Mouse (Mus musculus) neutrophil, adult 5-6 weeks (primary cell): Measurements from ENCODE around the gene Bcor. TPM values are rescaled to one million over a fixed set of nuclear protein-coding genes. Genes with fewer than 3 reads are reported as not detected.

Experiments
- ATAC-seq: fragments of 151-379, 151-347 bp; 2 replicates; pipeline ENCODE4 v1.8.0; 2017; ENCODE audit warnings: mild to moderate bottlenecking, moderate TSS enrichment; ENCODE audit not compliant: insufficient number of reproducible peaks, poor library complexity, low FRiP score, severe bottlenecking; ENCODE audit errors: extremely low read depth
- total RNA-seq: library from RNA; stranded (forward); fragments of 200-1000 nt; gene quantifications from 2 replicates; pipeline ENCODE4 v1.2.3, GENCODE M21; 2017

Bcor gene
- total RNA-seq, 1 experiment from 2014 or later, result 53.0 TPM

DNA sequence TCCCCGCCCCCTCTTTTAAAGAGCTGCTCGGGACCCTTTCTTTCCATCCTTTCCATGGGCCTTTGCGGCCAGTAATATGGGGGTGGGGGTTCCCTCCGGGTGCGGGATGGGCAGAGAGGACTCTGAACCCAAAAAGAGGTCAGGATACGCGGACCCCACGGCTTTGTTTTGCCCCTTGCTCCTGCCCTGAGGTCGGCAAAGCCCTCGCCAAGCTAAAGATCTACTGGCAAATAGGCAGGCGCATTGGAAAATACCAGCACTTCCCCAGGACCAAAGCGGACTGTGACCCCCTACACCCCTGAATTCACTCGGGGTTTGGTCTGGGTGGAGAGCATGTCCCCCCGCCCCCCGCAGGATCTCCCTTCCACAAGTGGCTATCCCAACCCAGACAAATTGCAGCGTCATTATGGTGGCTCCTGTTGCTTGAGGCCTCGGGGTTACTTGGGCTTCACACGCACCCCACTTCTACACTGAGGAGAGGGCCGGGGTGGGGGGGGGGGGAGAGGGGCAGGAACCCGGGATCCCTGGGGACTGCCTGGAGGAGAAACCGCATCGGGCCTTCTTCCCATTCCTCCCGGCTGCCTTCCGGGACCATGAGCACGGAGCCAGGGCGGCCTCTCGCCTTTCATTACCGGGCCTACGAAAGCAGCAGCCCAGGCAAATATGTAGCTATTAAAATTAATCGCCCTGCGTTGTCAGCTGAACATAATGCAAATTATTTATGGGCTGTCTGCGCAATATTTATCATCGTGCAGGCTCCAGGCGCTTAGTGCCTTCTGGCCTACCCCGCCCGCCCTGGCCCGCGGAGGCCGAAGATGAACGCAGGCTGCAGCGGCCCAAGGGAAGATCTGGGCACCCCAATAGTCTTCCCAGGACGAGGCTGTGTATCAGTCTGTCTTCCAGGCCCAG, 7.9 kb downstream of the Bcor start:
- no peak for ATAC-seq

GRCm38 (mm10) chrX:12151269-12151995, 8.7 kb downstream of the Bcor start:
- peak; percentile 43; the same call in 1 of the 2 replicates for ATAC-seq

GRCm38 (mm10) chrX:12150425-12150824, 9.7 kb downstream of the Bcor start:
- ATAC-seq, result no peak

GRCm38 (mm10) chrX:12146263-12146662, 13.9 kb downstream of the Bcor start:
- no peak for ATAC-seq

DNA sequence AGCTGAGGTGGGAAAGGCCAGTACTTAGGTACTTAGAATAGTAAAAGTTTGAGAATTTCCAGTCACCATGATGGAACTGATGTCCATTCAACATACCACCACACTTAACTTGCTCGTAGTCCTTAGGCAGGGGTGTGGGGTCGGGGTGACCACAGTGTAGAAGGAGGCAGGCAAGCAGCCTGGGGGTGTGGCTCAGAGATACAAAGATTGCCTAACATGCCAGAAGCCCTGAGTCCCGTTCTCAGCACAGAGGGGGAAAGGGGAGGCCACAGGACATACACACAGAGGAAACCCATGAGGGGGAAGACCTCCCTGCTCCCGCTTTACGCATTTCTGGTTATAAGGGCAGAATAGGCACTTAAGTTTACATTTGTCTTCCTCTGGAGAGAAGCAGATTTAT, 17.3 kb downstream of the Bcor start:
- ATAC-seq, result no peak

DNA sequence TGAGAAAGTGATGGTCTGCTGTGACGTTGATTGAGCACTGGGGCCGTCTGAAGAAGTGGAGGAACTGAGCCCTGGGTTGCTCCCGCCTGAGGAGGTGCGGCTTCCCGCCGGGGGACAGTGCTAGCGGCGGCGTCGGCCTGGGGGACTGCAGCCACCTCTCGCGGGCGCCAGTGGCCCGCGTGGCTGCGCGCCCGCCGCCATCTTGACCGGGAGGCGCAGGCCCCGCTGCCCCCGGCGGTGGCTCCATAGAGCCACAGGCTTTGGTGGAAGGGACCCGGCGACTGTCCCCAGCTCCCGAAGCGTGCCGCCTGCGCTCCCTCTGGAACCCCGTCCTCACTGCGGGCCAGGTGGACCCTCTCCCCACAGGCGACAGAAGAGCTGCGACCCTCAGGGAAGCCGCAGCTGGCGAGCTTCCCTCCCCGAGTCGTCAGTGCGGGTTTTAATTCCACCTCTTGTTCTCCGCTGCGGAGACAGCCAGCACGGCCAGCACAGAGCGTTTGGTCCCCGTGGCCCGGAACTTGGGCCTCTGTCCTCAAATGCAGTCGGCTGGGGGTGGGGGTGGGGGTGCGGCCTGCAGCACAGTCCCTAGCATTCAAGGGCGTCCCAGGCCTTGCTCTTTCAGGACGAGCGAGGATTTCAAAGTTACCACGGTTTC, 19.9 kb downstream of the Bcor start:
- 0 out of 2 replicates have a peak, but pooled peaks have one; percentile 1 for ATAC-seq

GRCm38 (mm10) chrX:12138266-12138665, 21.9 kb downstream of the Bcor start:
- ATAC-seq, result no peak

GRCm38 (mm10) chrX:12137121-12137521, 23.0 kb downstream of the Bcor start:
- ATAC-seq, result peak; percentile 25; the same call in 1 of the 2 replicates

DNA sequence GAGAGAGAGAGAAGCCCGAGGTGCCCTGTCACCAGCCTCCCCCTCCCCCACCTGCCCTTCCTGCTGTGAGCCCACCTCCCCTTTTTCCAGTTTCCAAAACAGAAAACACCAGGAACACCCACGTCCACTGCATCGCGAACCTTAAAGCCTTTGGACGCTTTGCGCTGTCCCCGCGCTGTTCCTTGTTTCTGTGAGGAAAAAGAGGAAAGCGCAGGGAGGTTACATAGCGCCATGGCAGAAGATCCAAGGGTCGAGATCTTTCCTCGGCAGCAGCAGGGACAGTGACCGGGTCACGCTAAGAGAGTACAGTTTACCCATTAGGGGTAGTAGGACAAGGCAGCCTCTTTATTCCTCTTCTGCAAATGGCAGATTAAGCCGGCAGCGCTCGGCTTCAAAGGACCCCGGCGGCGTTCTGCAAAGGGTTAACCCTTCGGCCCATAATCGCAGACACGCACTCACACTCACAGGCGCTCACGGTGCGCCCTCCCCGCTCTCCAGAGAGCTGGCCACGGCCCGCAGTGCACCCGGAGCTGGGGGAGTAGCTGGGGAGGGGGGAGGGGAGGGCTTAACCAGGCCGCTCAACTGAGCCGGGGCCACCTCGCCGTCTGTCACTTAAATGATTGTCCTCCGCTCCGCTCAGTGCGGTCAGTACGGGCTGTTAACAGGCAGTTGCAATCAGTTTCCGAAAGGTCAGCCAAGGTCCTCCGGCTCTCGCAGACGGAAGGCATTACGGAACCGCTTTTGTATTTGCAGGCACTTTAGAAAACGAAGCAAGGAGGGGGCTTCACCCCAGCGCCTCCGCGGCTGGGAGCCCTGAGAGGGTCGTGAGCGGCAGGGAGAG, 23.7 kb downstream of the Bcor start:
- ATAC-seq, result 0 out of 2 replicates have a peak, but pooled peaks have one; percentile 7

GRCm38 (mm10) chrX:12135121-12136111, 24.7 kb downstream of the Bcor start:
- peak; percentile 67 for ATAC-seq

GRCm38 (mm10) chrX:12134541-12134940, 25.6 kb downstream of the Bcor start:
- peak; percentile 47; the same call in 1 of the 2 replicates for ATAC-seq

DNA sequence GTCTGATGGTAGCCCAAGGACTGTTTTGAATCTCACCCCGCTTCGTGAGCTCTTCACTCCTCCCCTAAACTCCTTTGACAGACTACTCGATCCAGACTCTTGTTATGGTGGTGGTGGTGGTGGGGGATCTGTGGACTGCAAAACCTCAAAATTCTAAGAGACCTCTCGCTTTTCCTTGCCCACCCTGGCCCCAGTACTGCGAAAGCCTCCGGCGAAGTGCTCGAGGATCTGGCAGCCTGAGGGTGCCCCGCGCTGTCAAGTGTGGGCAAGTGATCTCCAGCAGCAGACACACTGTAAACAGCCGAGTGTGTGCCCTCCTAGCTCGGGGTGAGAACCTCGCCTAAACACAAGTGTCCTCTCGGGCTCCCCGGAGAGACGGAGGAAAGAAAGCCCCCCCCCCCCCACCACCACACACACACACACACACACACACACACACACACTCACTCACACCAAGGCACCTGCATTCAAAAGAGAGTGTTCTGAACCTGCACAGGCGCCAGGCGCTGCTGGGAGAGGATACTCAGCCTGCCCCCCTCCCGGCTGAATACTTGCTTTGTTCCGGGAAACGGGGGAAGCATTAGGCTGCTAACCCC, 26.2 kb downstream of the Bcor start:
- ATAC-seq, result no peak

DNA sequence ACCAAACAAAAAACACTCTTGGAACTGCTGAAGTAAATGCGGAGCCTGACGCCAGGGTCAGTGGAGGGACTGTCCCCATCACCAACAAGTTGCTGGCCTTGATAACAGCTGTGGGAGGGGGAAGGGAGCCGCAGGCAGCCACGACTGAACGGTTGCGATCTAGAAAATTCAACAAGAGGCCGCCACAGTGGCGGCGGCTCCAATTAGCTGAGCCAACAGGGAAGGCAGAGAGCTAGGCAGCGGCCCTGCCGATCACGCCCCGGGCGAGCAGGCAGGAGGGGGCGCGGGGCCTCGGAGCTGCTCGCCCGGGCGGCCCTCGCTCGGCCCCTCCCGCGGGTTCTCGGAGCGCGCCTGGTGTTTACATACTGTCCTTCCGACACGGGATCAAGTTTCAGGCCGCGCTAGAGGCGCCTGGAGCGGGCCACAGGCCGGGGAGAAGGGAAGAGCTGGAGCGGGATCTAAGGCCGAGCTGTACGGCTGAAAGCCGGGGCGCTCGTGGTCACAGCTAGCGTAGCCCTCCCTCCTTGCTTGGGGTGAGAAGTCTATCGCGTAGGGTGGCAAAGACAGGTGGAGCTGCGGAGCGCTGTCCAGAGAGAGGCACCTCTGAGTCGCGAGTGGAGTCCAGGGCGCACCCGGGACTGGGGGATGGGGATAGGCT, 26.8 kb downstream of the Bcor start:
- ATAC-seq, result no peak

DNA sequence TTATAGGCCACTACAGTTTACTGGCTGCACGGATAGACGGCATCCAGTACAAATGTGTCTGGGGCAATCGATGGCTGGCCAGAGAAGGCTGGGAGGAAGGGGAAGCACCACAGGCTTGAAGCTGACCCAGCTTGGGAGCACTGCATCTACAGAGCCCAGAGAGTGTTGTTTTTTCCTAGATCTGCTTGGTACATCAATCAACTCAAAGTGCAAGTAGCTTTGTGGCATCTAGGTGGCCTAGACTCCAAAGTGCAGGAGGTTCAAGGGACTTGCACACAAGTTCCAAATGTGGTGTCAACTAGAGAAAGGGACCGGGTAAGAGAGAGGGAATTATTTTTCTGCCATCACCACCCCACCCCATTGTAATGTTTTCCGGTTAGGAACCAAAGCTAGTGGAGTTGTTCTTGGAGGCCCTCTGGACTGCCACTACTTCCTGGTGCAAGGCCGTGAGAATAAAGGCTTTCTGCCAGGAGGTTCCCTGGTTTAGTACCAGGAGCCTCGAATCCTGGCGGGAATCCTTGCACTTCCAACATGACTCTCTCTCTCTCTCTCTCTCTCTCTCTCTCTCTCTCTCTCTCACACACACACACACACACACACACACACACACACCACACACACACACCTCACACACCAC, 27.5 kb downstream of the Bcor start:
- no peak for ATAC-seq

DNA sequence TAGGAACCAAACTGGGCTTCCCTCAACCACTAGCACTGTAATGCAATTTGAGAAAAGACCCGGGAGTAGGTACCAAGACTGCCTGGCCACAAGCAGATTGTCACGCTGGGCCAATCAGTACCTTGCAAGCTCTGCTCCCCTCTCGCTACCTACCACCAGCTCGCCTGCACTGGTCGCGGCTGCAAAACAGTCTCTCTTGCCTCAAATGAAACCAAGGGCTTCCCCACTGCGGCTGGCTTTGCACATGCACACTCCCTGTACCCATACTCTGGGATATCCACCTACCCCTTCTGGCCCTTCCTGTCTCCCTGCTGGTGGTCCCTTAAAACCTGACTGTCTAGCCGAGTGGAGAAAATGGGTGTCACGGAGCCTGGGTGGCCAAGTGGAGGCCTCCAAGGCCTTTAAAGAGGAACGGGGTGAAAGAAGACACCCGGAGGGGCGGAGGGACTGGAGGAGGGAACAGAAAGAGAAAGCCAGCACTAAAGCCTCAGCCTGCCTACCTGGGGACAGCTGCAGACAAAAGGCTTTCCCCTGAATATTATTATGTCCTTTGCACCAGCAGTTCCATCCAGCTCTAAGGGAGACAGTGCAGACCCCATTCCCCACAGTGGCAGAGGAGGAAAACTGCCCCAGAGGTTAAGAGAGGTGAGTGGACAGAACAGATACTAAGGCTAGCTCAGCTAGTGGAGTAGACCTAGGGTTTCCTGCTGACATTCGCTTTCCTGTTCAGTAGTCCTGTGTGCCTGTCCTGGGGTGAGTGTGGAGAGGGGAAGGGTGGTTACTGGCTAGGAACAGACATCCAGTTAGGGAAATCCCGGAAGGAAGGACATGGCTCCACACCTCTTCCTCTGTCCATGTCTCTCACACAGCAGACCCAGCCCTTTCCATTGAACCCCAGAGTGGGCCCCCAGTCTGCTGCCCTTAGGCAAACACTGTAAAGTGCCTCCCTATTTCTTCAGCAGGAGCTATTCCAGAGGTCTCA, 30.0 kb downstream of the Bcor start:
- no peak for ATAC-seq
